In the genomic region with DNA sequence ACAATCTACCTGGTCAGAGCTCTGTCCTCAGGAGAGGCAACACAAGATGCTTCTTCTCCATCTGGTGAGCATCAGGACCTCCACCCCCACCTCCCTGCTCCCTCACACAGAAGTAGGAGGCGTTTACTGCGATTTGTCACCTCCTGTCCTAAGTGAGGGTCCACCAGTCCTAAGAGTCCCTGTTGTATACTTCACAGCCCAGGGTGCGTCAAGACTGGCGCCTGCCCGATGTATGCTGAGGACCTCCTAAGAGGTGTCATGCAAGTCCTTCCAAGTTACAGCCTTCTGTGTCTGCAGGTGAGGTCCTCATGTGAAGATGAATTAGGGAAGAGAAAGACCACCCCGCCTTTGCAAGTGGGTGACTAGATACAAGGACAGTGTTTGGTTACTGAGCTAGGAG, we compare ENCODE assay signal across 22 mouse cellular contexts. TPM values are rescaled to one million over a fixed set of nuclear protein-coding genes. Genes with fewer than 3 reads are reported as not detected.
A peak's percentile ranks its signal among the peaks of the same experiment; 100 is the strongest.
DNase-seq lines count a peak whose midpoint lies in the region; ATAC-seq and TF ChIP-seq lines count a peak whose summit lies in the region.
"Had no signal": no experiment of that assay in that cellular context is flagged by ENCODE, and none has a peak within 500 bp of the region (broad histone marks: within the 10 kb centered on the region; RNA-seq: fewer than 3 reads in every experiment).

No protein-coding gene starts in this region.

- H3K4me3 ChIP-seq in heart, embryonic 10.5 days: no peak overlapping the region
- H3K4me3 ChIP-seq in kidney, embryonic 14.5 days (ENCODE audit: low read length): no peak overlapping the region
- H3K4me3 ChIP-seq in limb, embryonic 10.5 days: no peak overlapping the region
- H3K4me3 ChIP-seq in gastrocnemius, adult 2 months: no peak overlapping the region
- H3K4me3 ChIP-seq: embryonic facial prominence, embryonic 13.5 days; embryonic facial prominence, embryonic 15.5 days; erythroblast, embryonic 14.5 days; forebrain, embryonic 10.5 days; forebrain, embryonic 12.5 days had no signal

- 74% methylated on average over 6 of the region's 6 CpGs for WGBS in heart, embryonic 10.5 days
- WGBS in kidney, embryonic 14.5 days: 69% methylated on average over 6 of the region's 6 CpGs
- 61% methylated on average over 6 of the region's 6 CpGs for WGBS in limb, embryonic 10.5 days

- H3K4me1 ChIP-seq in heart, embryonic 10.5 days: peaks cover 45% of the 10 kb centered on the region
- H3K4me1 ChIP-seq in kidney, embryonic 14.5 days (ENCODE audit: control insufficient read depth, insufficient read depth, low read length): peaks cover 8% of the 10 kb centered on the region; the same call in 1 of the 2 replicates
- peaks cover 64% of the 10 kb centered on the region for H3K4me1 ChIP-seq in limb, embryonic 10.5 days
- H3K4me1 ChIP-seq: embryonic facial prominence, embryonic 13.5 days; embryonic facial prominence, embryonic 15.5 days; forebrain, embryonic 12.5 days had no signal

- intact Hi-C loops in heart, postnatal 10 days (cut with DNase I): no loop called here
- intact Hi-C loops in gastrocnemius, adult 2 months (cut with DNase I): no loop called here

- no peak overlapping the region for H3K27ac ChIP-seq in heart, embryonic 10.5 days
- H3K27ac ChIP-seq in kidney, embryonic 14.5 days (ENCODE audit: low read depth, low read length): peak overlapping the region; percentile 24; the same call in 1 of the 2 replicates
- peak overlapping the region; percentile 77; the same call in 1 of the 2 replicates for H3K27ac ChIP-seq in limb, embryonic 10.5 days
- no peak overlapping the region for H3K27ac ChIP-seq in gastrocnemius, adult 2 months
- H3K27ac ChIP-seq: embryonic facial prominence, embryonic 13.5 days; embryonic facial prominence, embryonic 15.5 days; forebrain, embryonic 10.5 days; forebrain, embryonic 12.5 days had no signal

- H3K9ac ChIP-seq in kidney, embryonic 14.5 days (ENCODE audit: low read depth, low read length): no peak overlapping the region
- H3K9ac ChIP-seq: embryonic facial prominence, embryonic 13.5 days; embryonic facial prominence, embryonic 15.5 days; forebrain, embryonic 12.5 days had no signal

- no peak for TF ChIP-seq CTCF in gastrocnemius, adult 2 months (IDR thresholded peaks at IDR 0.05)

- DNase-seq in heart, embryonic 10.5 days (ENCODE audit: low spot score): peak; percentile 68
- DNase-seq in heart, postnatal 10 days: no peak
- no peak for DNase-seq in kidney, adult 9 months
- DNase-seq in limb, embryonic 10.5 days (ENCODE audit: low spot score): no peak
- no peak for DNase-seq in gastrocnemius, adult 2 months
- DNase-seq: adrenal gland, adult 2 months; adrenal gland, postnatal 10 days; adrenal gland, postnatal 25 days; cerebellum, adult 11 months; cerebellum, adult 18-20 months; cerebellum, adult 8-10 months; cerebellum, adult 9-11 months; cerebellum, postnatal 14 days; cerebellum, postnatal 36 days; embryo, embryonic 11 days had no signal

- H3K4me2 ChIP-seq in kidney, embryonic 14.5 days (replicated peaks; ENCODE audit: low read depth, low read length): no peak overlapping the region
- H3K4me2 ChIP-seq: embryonic facial prominence, embryonic 13.5 days; embryonic facial prominence, embryonic 15.5 days; forebrain, embryonic 12.5 days had no signal

- no peaks in the 10 kb centered on the region for H3K36me3 ChIP-seq in heart, embryonic 10.5 days
- no peaks in the 10 kb centered on the region for H3K36me3 ChIP-seq in kidney, embryonic 14.5 days (ENCODE audit: control insufficient read depth, insufficient read depth, low read length)
- no peaks in the 10 kb centered on the region for H3K36me3 ChIP-seq in limb, embryonic 10.5 days
- H3K36me3 ChIP-seq: embryonic facial prominence, embryonic 13.5 days; embryonic facial prominence, embryonic 15.5 days; forebrain, embryonic 10.5 days; forebrain, embryonic 12.5 days had no signal

- H3K27me3 ChIP-seq in heart, embryonic 10.5 days (ENCODE audit: insufficient read depth, poor library complexity, severe bottlenecking): no peaks in the 10 kb centered on the region
- H3K27me3 ChIP-seq in kidney, embryonic 14.5 days (ENCODE audit: control insufficient read depth, insufficient read depth, low read length): no peaks in the 10 kb centered on the region
- no peaks in the 10 kb centered on the region for H3K27me3 ChIP-seq in limb, embryonic 10.5 days (ENCODE audit: low read depth, poor library complexity, severe bottlenecking)
- H3K27me3 ChIP-seq: embryonic facial prominence, embryonic 13.5 days; embryonic facial prominence, embryonic 15.5 days; forebrain, embryonic 12.5 days had no signal

- no peaks in the 10 kb centered on the region for H3K9me3 ChIP-seq in heart, embryonic 10.5 days
- H3K9me3 ChIP-seq in kidney, embryonic 14.5 days (ENCODE audit: control insufficient read depth, low read length): no peaks in the 10 kb centered on the region
- H3K9me3 ChIP-seq in limb, embryonic 10.5 days (replicated peaks): no peaks in the 10 kb centered on the region
- H3K9me3 ChIP-seq: embryonic facial prominence, embryonic 13.5 days; embryonic facial prominence, embryonic 15.5 days; forebrain, embryonic 10.5 days; forebrain, embryonic 12.5 days had no signal

- no peak for ATAC-seq in kidney, embryonic 14.5 days (ENCODE audit: low FRiP score, low TSS enrichment)
- ATAC-seq: forebrain, embryonic 14.5 days had no signal

RNA-seq across cellular contexts. Expression of a gene that starts 48.4 kb away (rescaled TPM):
- polyA plus RNA-seq in heart, embryonic 10.5 days (2016; fragmentation: Nextera tagmentation; extraction: Ambion mirVana): 138 and 165 TPM in 2 replicates
- total RNA-seq in heart, postnatal 10 days (2021): 10 to 100 TPM; 83.0 to 91.4 TPM
- 132 and 179 TPM in 2 replicates for polyA plus RNA-seq in kidney, embryonic 14.5 days (2014; fragmentation: Nextera tagmentation; extraction: Ambion mirVana)
- polyA plus RNA-seq in limb, embryonic 10.5 days (2016; fragmentation: Nextera tagmentation; extraction: Ambion mirVana): 199 and 208 TPM in 2 replicates
- 100 to 1,000 TPM; 127 to 130 TPM for total RNA-seq in gastrocnemius, adult 2 months (2021)

Comparison
In these comparisons a context has a peak if more than half of its experiments do, and no peak if none do; other contexts are left out.
1. H3K27ac ChIP-seq: peak in kidney, embryonic 14.5 days (single experiment) and limb, embryonic 10.5 days (single experiment); none in heart, embryonic 10.5 days (single experiment) and gastrocnemius, adult 2 months (single experiment).